Mouse (Mus musculus): ENCODE data around the gene Trmt44. TPM values are rescaled to one million over a fixed set of nuclear protein-coding genes. Genes with fewer than 3 reads are reported as not detected.
"Not testable (repeated sequence)": the region's sequence is repeated elsewhere in the genome, so short reads cannot be mapped to it uniquely, and the experiment has no call there.

Gene Trmt44
- total RNA-seq, 2 experiments from 2014 or later, result 4.1 to 4.6 TPM

GRCm38 (mm10) chr5:35591497-35591896 lies 16.6 kb upstream of the Trmt44 start:
- DNase-seq, result no peak

DNA sequence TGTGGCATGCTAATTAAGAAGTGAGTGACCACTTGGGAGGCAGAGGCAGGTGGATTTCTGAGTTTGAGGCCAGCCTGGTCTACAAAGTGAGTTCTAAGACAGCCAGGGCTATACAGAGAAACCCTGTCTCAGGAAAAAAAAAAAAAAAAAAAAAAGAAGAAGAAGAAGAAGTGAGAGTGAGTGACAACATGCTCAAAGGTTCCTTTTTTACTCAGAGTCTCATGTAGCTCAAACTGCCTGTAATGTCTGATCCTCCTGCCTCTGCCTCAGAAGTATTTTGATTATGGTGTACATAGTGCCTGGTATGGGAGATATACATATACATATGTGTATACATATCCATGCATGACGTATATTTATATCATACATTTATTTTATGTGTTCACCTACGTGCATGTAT lies 9.4 kb upstream of the Trmt44 start:
- DNase-seq, result not testable (repeated sequence)

- no peak for DNase-seq
Measured at GRCm38 (mm10) chr5:35583221-35583783, 8.4 kb upstream of the Trmt44 start.

DNA sequence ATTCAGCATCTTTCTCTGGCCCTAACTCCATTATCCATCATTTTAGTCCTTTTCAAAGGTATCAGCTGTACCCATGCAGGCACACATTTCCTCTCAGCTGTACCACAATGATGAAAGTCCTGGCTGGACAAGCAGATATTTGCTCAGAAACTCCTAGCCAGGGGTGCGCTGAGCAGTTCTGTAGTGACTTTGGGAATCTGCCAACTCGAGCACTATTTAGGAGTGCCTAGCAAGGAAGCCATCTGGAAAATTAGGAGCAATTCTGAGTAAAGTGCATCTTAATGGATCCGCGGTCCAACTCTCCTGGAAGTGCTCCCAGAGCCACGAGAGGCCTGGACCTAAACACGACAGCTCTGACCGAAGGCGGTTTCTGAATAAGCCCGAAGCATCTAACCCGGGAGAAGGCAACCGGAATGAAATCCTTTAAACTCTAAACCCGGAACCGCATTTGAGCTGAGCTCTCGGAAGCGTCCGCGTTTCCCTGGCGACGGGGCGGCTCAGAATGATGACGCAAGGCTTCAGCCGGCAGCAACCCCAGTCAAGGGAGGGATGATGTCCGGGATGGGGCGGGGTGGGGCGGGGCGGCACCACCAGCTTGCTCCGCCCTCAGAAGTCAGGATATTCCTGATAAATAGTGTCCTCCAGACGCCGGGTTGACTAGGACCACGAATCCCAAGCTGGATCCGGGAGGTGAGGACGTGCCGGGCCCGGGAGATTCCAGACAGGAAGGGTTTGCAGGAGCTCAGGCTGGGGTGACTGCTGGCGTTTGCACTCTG lies 7.8 kb upstream of the Trmt44 start, which contains the start of gene Acox3:
TSS of gene Acox3 (plus strand) at position 596 of the 776 bp plus-strand sequence.
- peak; percentile 95 for DNase-seq

GRCm38 (mm10) chr5:35580156-35580922 lies 5.5 kb upstream of the Trmt44 start:
- no peak for DNase-seq

GRCm38 (mm10) chr5:35579247-35579893 lies 4.5 kb upstream of the Trmt44 start:
- no peak for DNase-seq

DNA sequence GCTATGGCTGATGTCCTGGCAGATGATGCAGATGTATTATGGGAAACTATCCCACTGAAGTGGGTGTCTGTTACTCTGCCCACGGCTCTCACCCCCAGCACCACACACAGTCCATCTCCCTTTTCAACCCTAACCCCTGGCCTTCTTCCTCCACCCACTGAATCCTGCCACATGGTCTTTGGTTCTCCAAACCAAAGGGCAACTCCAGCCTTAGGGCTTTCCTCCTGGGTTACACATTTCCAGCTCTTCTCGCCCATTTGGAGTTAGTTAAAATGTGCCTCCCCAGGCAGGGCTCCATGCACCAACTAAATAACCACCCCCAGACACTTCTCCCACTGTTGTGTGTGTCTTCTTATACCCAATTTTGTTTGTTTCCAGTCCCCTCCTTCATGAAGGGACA lies 3.5 kb upstream of the Trmt44 start:
- no peak for DNase-seq

DNA sequence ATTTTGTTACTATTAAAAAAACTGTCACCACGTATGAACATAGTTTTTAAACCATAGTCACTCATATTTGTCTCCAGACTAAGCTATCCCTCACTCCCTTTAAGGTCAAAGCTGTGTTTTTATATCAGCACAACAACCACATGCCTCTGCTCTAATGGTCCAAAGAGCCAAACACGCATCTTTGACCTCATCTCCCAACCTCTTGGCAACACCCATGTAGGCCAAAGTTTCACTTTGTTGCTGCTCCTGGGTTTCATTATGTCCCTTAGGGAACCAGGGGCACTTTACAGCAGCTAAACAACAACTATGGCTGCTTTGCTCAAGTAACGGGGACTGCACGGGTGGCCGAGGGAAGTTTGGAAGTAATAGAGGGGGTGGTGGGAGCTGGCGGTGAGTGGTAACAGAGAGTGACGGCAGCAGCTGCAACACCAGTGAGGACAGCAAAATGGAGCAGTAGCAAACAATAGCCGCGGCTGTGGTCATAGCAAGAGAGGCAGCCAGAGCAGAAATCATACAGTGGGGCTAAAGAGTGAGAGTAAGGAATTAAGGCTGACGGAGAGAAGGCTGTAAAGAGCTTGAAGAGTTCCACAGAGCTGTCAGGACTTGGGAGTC lies 1.6 kb upstream of the Trmt44 start:
- DNase-seq, result no peak

DNA sequence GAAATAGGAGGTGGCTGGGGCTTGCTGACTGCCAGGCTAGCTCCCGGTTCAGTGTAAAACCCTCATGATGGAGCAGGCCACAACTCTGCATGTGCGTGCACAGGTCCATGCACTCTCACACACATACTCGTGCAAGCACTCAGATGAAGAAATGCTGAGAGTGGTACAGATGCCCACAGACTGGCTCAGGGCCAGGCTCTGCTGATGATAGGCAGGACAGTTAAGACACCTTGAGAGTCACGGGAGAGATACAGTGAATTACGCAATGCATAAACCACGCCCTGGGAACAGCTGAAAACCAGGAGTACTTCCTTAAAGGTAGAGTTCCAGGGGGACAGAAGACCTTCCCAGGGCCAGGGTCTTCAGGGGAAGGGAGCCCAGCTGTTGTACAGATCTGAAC lies 3.3 kb downstream of the Trmt44 start:
- no peak for DNase-seq

- no peak for DNase-seq
Measured at GRCm38 (mm10) chr5:35566632-35567031, 8.2 kb downstream of the Trmt44 start.

- DNase-seq, result no peak
Measured at GRCm38 (mm10) chr5:35565217-35565616, 9.7 kb downstream of the Trmt44 start.

DNA sequence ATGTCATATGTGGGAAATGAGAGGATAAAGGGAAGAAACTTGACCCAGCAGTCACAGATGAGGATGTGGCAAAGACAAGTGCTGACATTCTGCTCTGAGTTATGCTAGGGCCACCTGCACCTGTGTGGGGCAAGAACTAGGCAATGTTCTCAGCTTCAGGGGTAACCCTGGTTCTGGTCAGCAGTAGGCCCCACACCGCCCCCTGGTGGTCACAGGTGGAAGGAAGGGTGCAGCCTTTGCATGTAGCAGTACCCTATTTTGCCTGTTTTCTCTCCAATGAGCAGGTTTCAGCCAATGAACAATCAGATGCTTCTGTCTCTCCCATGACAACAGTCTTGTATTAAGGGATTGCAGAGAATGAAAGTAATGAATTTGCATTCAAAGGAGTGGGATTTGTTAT lies 11.4 kb downstream of the Trmt44 start:
- DNase-seq, result peak; percentile 87

DNA sequence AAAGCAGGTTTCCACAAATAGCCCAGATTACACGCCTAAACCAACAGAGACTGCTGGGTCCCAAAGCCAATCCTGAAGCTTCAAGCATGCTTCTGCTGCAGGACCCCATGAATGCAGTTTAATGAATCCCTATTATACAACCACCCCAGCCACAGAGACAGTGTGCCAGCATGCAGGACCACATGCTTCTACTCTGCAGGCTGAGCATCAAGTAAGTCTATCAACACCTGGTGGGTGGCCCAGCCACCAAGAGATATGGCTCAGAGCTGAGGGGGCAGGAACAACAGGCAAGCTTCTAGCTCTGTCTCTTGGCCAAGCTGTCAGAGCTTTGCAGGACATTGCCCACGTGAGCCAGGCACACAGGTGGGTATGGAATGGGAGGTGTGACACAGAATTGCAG lies 12.3 kb downstream of the Trmt44 start:
- no peak for DNase-seq

DNA sequence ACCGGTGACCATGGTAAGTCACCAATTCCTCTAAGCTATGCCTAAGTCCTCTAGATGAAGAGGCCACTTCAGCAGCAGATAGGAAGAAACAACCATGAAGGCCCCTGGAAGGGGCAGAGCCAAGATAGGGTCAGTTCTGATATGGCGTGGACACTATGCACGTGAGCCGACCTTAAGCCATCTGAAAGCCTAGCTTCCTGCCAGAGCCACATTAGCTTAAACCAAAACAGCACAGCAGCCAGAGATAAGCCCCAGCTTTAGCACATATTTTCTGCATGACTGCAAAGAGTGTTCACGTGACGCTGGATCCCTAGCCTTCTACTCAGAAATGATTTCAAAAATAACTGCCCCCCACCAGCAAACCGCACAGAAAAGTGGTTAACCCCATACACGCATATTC lies 15.4 kb downstream of the Trmt44 start:
- DNase-seq, result peak; percentile 50

- DNase-seq, result peak; percentile 37
Measured at GRCm38 (mm10) chr5:35557946-35558621, 16.8 kb downstream of the Trmt44 start.

- DNase-seq, result no peak
Measured at GRCm38 (mm10) chr5:35556393-35556792, 18.5 kb downstream of the Trmt44 start.

DNA sequence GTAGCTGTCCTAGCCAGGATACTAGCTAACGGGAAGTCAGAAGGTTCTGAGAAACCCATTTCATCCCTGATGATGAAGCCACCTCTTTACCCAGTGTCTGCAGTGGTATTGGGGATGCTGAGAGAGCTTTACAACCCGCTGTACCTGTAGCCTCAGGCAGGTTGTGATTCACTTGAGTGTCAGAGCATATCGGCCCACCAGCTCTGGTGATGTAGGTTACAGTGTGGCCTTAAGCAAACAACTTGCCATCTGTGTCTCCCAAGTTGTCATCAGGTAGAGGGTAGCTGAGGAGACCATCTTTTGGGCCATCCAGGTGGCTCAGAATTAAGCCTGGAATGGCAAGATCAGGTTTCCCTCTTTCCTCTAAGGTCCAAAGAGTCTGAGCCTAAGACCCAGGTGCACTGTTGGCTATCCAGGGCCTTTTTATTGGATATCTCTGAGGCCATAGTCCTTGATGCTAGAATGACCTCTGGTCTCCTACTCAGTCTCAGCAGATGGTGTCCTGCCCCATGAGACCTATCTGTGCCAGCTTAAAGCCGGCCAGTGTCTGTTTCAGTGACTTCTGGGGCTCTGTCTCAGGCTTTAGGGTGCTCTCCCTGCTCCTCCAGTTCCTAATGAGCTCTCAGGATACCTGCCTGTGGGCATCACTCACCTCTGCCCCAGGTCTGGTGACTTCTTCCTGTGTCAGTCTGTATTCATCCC lies 21.9 kb downstream of the Trmt44 start:
- no peak for DNase-seq

DNA sequence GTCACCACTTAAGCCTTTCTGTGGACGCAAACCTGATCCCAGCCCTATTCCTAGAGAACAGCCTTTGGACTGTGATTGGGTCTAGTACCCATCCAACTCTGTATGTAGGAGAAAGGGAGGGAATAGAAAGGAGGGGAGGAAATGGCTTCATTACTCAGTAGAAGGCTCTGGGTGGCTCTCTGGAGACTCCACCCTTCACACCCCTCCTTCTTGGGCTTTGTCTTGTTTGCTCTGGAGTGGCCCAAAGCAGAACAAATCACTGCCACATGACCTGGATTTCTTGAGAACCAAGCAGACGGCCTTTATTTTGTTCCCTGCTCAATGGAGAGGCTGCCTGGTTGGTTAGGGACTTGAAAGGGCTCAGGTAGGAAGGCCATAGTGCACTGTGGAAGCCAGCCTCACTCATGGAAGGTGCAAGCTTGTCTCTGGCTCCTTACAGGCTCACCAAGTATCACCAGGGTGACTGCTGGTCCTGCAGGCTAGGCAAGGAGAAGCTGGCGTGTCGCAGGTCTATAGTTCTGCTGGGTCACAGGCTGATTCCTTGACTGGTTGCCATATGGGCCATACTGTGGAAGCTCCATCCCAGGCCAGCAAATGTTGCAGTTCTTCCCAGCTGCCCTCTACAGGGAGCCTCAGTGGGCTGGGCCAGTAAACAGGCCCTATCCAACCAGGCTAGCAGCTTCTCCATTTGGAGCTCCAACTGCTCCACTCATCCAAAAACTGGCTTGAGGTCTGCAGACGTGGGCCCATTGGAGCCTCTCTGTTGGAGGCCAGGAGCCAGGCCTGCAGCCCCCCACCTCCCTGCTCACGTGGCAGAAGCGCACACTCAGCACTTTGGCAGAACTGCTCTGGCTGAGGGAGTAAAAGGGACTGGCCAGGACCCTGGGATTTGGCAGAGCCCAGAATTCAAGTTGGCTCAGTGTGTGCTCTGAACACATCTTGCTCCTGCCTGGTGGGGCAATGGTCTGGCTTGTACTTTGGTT lies 22.7 kb downstream of the Trmt44 start:
- no peak for DNase-seq

DNA sequence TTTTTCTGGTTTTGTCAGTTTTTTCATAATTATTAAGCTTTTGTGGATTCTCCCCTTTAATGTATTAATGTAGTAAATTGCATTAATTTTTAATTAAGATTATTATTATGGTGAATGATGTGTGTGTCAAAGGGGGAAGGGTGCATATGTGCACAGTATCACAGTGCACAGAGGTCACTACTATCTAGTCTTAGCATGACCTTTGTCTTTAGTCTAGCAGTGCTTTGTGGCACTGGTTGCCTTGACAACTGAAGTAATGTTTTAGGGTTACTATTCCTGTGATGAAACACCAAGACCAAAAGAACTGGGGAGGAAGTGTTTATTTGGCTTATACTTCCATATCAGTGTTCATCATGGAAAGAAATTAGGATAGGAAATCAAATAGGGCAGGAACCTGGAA lies 28.7 kb downstream of the Trmt44 start:
- DNase-seq, result no peak
